Mouse (Mus musculus) erythroblast, embryonic 14.5 days (primary cell): Measurements from ENCODE around the gene Ddx28.

Source experiments
- GATA1 ChIP-seq: IDR thresholded peaks from 2 replicates; pipeline ENCODE4 v1.6.1; 2012; ENCODE audit warnings: low read length, inconsistent platforms, mixed read lengths
- TAL1 ChIP-seq: IDR thresholded peaks from 3 replicates; pipeline ENCODE4 v1.6.1; 2012; ENCODE audit warnings: low read length, inconsistent platforms, mixed read lengths

- TF ChIP-seq TAL1 (no peak), GATA1 (no peak)
Observed at GRCm38 (mm10) chr8:105961101-105961500, 50.6 kb downstream of the Ddx28 start.
